Mouse (Mus musculus) c-Kit-positive CD71-positive TER-119-negative erythroid progenitor cells, embryonic 14.5 days (primary cell): ENCODE results near the gene Adssl1.

Experiments used
- DNase-seq: peaks from one replicate; pipeline ENCODE4 v3.0.0-alpha.2; 2013; ENCODE audit warnings: low read depth

Gene Adssl1

DNA sequence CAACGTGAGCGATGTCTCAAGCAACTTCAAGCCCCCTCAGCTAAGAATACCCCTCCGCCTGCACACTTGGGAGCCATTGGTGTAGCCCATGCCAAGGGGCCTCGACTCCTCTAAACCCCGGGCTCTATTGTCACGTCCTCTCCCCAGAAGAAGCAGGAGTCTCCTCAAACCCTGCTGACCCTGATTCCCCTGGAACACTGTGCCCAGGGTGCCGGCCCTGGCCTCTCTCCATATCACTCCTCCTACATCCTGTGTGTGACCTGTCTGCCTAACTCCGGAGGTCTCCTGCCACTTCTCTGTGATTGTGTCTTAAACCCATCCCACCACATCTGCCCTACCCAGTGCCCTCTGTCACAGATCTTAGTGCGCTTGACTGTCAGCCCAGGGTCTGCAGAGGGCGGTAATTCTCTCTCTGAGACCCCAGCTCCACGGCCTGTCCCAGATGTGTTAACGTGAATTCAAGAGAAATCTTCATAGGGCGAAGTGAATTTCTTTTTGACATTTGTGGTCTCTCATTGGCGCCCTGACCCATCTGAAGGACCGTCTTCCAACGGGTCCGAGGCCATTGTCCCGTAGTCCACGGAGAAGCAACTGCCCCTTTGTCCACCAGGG lies 58.2 kb downstream of the Adssl1 start:
- no peak for DNase-seq

DNA sequence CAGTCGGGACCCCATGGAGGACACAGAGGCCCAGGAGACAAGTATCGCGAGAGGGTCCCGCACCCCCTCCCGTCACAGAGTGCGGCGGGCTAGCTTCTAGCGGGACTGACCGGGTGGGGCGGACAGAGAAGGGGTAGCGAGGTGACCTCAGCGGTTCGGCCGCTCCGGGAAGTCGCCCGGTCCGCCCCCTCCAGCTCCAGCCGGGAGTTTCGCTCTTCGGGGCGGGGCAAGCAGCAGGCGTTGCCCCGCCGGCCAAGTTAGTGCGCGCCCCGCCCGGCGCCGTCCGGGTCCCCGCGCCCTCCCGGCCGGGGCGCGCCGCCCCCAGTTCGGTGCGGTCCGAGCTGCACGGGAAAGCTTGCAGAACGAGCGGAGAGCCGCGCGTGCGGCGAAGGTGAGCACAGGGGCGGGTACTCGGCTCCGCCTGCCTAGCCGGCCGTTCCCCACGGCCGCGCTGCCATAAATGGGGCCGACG lies 58.7 kb downstream of the Adssl1 start, which contains the start of gene Zbtb42:
Gene Zbtb42, plus strand, starts transcription at position 274 of the 472 bp plus-strand sequence.
- DNase-seq = no peak

GRCm38 (mm10) chr12:112679027-112679996 lies 59.5 kb downstream of the Adssl1 start:
- DNase-seq = no peak

DNA sequence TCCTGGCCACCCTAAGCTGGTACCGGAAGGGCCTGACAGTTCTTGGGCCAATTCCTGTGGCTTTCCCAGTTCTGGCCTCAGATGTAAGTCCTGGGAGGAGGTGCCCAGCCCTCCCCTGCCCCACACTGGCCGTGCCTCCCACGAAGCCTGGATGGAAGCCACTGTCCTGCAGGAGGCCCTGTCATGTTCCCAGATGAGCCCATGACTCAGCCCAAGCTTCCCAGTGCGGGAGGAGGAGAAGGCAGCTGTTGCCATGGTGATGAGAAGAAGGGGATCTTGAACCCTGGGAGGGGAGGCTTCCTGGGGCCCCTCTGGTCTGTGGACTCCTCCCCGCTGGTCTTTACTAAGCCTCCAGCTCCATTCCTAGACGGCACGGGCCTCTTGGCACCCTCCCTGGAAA lies 63.5 kb downstream of the Adssl1 start:
- no peak for DNase-seq

DNA sequence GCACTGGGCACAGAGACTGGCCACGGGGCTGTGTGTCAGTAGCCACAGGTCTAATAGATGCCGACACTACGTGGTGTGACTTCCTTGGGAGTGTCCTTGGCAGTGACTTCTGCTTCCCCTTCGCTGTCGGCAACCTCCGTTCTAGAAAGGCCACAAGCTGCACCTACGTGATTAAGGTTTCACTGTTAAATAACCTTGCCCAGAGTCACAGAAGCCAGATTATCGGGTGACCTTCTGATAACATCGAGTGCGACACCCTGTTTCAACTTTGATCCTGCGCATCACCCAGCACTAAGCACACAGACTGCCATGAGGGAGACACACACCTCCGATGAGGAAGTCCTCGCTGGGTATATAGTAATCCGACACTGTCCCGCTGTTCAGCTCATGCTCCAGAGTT lies 68.6 kb downstream of the Adssl1 start:
- DNase-seq = no peak
